Mouse (Mus musculus) CD4-positive, CD25-positive, alpha-beta regulatory T cell, adult 2 months (primary cell): ENCODE results near the gene Mpdz.

Experiments
- DNase-seq: peaks from one replicate; pipeline ENCODE4 v3.0.0-alpha.2; 2012; ENCODE audit warnings: low read depth, low spot score

The Mpdz gene

DNA sequence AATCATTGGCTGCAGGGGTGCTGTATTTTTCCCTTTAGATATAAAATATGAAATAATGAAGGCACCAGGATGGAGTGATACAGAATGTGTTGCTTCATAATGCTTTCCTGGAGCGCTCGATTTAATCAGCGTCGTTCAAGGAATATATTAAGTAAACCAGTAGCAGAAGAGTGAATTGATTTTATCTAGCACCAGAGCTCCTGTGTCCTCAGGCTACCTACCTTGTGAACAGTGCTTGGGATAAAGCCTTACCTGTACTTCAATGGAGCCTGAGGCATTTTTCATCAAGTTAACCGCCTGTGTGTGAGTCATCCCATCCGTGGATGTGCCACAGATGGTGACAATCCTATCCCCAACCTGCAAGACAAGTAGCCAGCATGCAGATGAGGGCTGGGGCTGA lies 159.5 kb downstream of the Mpdz start:
- DNase-seq = no peak

DNA sequence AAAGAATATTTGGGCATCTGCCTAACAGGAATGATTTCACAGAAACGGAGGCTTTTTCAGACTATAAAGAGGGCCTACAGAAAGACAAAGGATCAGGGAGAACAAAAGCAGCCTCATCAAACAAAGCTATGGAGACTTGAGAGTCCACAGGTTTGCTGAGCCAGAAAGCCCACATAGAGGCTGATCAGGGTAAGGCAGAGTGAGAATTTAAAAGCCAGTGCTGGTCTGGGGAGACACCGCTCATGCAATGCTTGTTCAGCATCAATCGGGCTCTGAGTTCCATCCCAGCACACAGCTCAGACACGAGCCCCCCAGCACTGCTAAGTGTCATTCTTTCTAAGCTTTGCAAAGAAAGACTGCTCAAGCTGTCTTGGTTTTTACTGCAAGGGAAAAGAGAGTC lies 162.5 kb downstream of the Mpdz start:
- no peak for DNase-seq

DNA sequence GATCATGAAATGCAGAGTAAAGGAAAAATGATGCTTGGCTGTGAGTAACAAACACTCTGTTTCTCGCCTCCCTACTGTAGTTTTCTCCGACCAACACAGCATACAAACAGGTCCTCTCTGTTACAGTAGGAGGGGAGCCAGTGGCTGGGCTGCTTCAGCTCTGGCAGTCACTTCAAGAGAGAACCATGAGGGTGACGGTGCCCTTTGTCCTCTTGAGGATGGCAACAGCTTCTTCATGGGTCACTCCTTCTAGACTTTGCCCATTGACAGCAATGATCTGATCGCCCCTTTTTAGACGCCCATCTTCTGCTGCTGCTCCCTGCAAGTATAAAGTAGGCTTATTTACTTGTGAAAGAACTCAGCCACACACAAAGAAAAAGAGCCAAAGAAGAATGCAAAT lies 163.2 kb downstream of the Mpdz start:
- DNase-seq = no peak

DNA sequence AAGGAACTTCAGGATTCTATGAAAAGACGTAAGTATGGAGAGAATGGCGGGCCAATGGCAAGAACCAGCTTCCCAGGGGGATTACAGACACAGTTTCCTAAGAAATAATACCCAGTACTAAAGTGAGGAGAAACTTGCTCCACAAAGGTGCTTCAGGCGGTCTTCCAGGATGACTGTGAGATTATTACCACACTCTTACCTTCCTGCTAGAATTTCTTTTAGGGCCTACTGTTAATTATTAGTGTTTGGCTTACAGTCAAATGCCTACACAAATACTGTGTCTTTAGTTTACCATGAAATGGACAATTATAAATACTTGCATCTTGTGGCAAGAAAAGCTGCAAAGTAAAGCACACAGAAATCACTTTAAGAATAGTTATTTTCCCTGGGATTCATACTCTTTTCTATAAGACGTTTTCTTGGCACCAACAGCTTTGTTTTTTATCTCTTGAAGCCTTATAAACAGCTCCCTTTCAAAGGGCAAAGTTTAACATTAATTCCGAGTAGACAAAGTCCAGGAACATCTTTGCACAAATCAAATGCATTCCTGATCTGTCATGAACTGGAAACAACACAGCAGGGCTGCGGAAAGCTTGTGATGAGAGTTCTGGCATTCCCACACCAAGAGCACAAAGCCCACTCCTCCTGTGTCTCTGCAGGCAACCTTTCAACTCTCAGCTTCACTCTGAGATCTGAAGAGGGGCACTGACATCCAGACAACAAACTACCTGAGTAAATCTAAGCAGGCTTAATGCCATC lies 166.5 kb downstream of the Mpdz start:
- DNase-seq = no peak

DNA sequence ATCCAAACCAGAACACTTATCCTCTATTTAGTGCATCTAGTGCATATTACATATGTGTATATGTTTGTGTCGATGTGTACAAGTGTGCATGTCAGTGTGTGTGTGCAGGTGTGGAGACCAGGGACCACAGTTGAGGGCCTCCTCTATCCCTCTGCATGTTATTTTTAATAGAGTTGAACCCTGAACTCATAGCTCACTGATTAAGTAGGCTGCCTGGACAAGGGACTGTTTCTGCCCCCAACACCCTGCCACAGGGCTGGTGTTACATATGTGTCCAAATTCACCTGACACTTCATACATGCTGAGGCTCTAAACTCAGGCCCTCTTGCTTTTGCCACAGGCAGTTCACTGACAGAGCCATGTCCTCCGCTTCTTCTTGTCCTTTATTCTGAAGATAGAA lies 169.5 kb downstream of the Mpdz start:
- no peak for DNase-seq

DNA sequence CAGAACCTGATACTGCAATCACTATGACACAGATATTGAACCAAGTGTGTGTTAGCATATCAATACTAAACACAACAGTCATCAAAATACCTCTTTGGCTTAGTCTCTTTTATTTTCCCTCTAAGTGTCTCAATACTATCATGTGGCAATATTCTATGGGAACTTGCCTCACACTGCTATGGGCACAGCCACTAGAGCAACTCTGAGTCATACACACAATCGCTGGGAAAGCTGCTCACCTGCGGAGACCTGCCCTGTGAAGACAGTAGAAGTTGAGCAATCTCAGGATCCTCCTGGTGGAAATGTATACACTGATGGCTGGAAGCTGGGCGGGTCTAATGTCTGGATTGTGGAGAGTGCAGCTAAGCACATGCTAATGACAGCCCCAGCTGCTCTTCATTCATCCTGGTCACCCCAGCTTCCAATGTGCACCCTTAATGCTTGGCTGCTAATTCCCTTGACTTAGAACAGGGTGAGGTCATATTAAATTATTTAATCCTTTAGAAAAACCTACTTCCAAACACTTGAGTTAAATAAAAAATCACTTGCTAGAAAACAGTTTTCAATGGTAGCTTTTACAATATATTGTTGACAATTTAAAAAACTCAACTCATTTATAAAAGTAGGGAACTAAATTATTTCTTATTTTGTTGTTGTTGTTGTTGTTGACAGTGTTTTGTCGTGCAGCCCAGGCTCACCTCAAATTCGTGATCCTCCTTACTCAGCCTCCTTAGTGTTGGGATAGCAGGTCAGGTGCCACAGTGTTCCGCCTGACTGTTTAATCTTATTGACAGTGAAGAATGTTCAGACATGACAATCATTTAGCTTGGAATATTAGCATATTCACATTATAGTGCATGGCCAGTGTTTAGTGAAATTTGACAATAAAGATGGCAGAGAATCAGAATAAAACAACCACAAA lies 189.5 kb downstream of the Mpdz start:
- DNase-seq = no peak

DNA sequence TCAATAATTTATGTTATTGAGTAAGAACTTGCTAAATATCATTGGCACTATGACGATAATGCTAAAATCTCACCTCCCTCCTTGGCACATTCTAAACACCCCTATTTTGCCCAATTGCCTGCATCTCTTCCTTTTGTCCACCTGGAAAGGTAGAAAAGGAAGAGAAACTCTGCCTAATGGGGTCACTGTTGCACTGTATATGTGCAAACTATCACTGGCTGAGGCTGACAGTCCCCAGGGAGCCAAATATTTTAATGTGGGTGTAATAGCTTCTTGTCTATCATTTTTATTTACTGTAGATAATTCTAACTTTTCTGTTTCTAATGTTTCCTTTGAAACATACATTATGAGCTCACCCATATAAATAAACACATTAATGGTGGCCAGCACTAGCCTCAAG lies 190.3 kb downstream of the Mpdz start:
- no peak for DNase-seq

DNA sequence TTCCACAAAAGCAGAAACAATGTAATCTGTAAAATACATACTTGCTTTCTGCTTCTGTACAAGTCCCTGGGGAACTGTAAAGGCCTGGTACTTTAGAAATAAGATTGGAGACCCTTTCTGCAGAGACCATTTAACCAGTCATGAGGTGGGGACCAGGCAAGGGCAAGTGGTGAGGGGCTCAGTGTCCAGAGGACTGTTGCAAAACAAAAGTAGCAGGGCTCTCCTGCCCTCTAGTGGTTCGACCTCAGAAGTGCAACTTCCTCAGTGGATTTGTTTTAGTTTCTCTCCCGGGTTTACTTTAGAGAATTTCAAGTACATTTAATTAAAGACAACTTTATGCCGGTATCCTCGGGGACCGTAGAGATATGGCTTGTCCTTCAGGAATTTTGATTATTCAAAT lies 190.7 kb downstream of the Mpdz start:
- peak; percentile 1 for DNase-seq

DNA sequence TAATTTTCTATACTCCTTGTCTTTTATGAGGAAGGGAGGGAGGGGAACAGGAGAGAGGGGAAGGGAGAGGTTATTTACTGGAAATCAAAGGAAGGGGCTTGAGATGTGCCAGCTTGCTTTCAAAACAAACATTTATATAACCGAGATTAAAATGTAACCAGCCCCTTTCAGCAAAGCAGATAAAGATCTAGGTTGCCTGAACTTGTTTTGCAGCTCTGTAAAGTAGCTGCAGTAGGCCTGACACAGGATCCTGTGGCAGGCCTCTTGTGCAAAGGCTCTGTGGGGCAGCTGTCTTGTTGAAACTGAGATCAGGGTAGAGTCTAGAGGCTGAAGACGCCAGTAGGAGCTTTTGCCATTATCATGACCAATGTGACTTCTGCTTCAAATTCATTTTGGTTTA lies 193.4 kb downstream of the Mpdz start:
- DNase-seq = no peak

DNA sequence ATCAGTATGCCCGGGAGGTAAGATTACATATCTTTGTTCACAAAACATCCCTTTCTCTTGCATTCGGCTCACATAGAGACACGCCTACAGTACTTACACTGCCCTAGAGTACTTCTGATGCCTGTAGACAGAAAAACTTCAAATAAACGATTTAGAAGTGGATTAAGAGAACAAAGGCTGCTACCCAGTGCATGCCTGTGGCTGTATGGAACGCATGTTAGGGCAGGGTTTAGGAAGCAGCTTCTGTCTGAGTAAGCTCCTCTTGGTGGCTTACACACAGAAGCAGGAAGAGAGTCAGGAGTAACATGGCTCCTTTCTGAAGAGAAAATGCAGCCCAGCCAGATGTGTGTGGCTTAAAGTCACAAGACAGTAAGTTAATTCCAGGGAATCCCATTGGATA lies 206.4 kb downstream of the Mpdz start:
- no peak for DNase-seq
